Mouse (Mus musculus) spleen, adult 2 months (tissue): ENCODE measurements at regions not wholly inside any gene's neighbourhood (a gene's known extent, or its start where the extent isn't known, plus 50 kb on each side); places are given as distances from the start of the nearest gene placed in this dataset.

Source experiments
- CTCF ChIP-seq: fragments of 200-500 bp; IDR thresholded peaks from 2 replicates; pipeline ENCODE4 v1.5.1; 2011; ENCODE audit warnings: mild to moderate bottlenecking, inconsistent platforms; ENCODE audit not compliant: insufficient read depth, insufficient read length, insufficient replicate concordance; ENCODE audit errors: extremely low read depth
- POLR2A ChIP-seq: fragments of 200-500 bp; IDR thresholded peaks from 2 replicates; pipeline ENCODE4 v1.6.1; 2011; ENCODE audit warnings: low read depth, low read length, inconsistent platforms

DNA sequence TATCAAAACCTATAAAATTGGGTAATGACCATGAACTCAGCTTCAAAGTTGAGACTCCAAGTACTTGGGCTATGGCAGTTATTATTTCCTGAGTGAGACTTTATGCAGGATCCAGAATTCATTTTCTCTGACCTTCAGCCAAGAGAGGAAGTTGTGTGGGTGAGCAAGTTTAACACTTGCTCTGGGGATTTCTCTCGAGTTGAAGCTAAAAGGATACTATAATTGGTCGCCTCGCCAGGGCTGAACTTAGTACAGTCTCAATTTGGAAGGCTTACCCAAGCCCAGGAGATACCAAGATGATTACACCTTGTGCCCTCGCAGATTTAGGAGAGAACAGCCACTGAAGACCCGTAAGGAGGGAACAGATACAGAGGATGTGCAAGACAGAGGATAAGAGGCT, 570.4 kb upstream of the Atp2b1 start:
- no peak for TF ChIP-seq POLR2A
- no peak for TF ChIP-seq CTCF
